Mouse (Mus musculus): Measurements from ENCODE around the gene Acp5.

The Acp5 gene

GRCm38 (mm10) chr9:22139746-22140145, 4.2 kb upstream of the Acp5 start:
- DNase-seq (ENCODE audit: low read depth, low spot score), result no peak

GRCm38 (mm10) chr9:22138480-22138879, 3.0 kb upstream of the Acp5 start:
- DNase-seq (ENCODE audit: low read depth, low spot score), result no peak

GRCm38 (mm10) chr9:22136765-22137547, 1.4 kb upstream of the Acp5 start:
- peak; percentile 49 for DNase-seq (ENCODE audit: low read depth, low spot score)

GRCm38 (mm10) chr9:22134988-22135643, 395 bp downstream of the Acp5 start:
- DNase-seq (ENCODE audit: low read depth, low spot score), result no peak

- no peak for DNase-seq (ENCODE audit: low read depth, low spot score)
Observed at GRCm38 (mm10) chr9:22134246-22134890, 1.1 kb downstream of the Acp5 start.

- DNase-seq (ENCODE audit: low read depth, low spot score), result no peak
Observed at GRCm38 (mm10) chr9:22132220-22132619, 3.3 kb downstream of the Acp5 start.

- DNase-seq (ENCODE audit: low read depth, low spot score), result peak; percentile 52
Observed at GRCm38 (mm10) chr9:22131226-22131981, 4.1 kb downstream of the Acp5 start.

GRCm38 (mm10) chr9:22125246-22126027, 10.1 kb downstream of the Acp5 start:
- no peak for DNase-seq (ENCODE audit: low read depth, low spot score)

- no peak for DNase-seq (ENCODE audit: low read depth, low spot score)
Observed at GRCm38 (mm10) chr9:22124169-22124568, 11.3 kb downstream of the Acp5 start.

GRCm38 (mm10) chr9:22123069-22123609, 12.4 kb downstream of the Acp5 start:
- DNase-seq (ENCODE audit: low read depth, low spot score), result no peak

- no peak for DNase-seq (ENCODE audit: low read depth, low spot score)
Observed at GRCm38 (mm10) chr9:22122005-22122404, 13.5 kb downstream of the Acp5 start.

- DNase-seq (ENCODE audit: low read depth, low spot score), result no peak
Observed at GRCm38 (mm10) chr9:22121545-22121944, 14.0 kb downstream of the Acp5 start.

- DNase-seq (ENCODE audit: low read depth, low spot score), result no peak
Observed at GRCm38 (mm10) chr9:22119543-22119942, 16.0 kb downstream of the Acp5 start.

- peak; percentile 68 for DNase-seq (ENCODE audit: low read depth, low spot score)
Observed at GRCm38 (mm10) chr9:22117754-22118456, 17.6 kb downstream of the Acp5 start.

- peak; percentile 98 for DNase-seq (ENCODE audit: low read depth, low spot score)
Observed at GRCm38 (mm10) chr9:22116740-22117426, 18.6 kb downstream of the Acp5 start, which contains the start of gene Elof1. Gene Elof1 (minus strand): TSS chr9:22117172.

- no peak for DNase-seq (ENCODE audit: low read depth, low spot score)
Observed at GRCm38 (mm10) chr9:22116086-22116485, 19.4 kb downstream of the Acp5 start.

- DNase-seq (ENCODE audit: low read depth, low spot score), result no peak
Observed at GRCm38 (mm10) chr9:22115635-22116034, 19.9 kb downstream of the Acp5 start.

GRCm38 (mm10) chr9:22108194-22108593, 27.3 kb downstream of the Acp5 start:
- DNase-seq (ENCODE audit: low read depth, low spot score), result no peak

GRCm38 (mm10) chr9:22099922-22100321, 35.6 kb downstream of the Acp5 start:
- no peak for DNase-seq (ENCODE audit: low read depth, low spot score)

All from forelimb bud, embryonic 11.5 days (tissue).